Mouse (Mus musculus): ENCODE results near the gene Gm49383.

DNA sequence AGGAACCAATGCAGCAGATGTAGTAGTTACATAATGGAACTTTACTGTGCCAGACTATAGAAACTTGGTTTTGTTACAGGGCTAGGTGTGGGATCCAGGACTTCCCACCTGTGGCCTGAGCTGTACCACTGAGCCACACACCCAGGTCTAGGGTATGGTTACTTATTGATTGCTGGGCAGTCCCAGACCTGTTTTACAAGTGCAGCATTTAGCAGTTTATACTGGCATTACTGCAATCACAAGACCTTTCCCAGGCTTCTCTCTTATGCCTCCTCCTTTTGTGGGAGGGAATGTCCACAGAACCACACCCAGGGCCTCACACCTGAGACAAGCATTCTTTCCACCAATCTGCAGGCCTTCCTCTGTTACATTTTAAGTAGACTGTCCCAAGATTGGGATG is 2.1 kb upstream of the Gm49383 start:
- no peak for TF ChIP-seq E2F4 (IDR thresholded peaks at IDR 0.05; ENCODE audit: insufficient read depth)
- TF ChIP-seq POLR2A (IDR thresholded peaks at IDR 0.05; ENCODE audit: insufficient read length, low read depth) = no peak
- no peak for TF ChIP-seq REST (IDR thresholded peaks at IDR 0.05; ENCODE audit: insufficient read depth, insufficient read length)
- no peak for TF ChIP-seq MAX (IDR thresholded peaks at IDR 0.05; ENCODE audit: low read depth)
- TF ChIP-seq MYOD1 (IDR thresholded peaks at IDR 0.05; ENCODE audit: control insufficient read depth in 1 of 3, insufficient read length in 2 of 3, low read depth in 2 of 3) = no peak
- TF ChIP-seq POLR2AphosphoS2 (IDR thresholded peaks at IDR 0.05; ENCODE audit: insufficient read length, low read depth) = no peak
- TF ChIP-seq TCF12 (IDR thresholded peaks at IDR 0.05; ENCODE audit: insufficient read depth, poor library complexity, severe bottlenecking) = no peak
- TF ChIP-seq USF1 (IDR thresholded peaks at IDR 0.05; ENCODE audit: low read depth) = no peak
- no peak for TF ChIP-seq CEBPB (IDR thresholded peaks at IDR 0.05; ENCODE audit: insufficient read depth, poor library complexity, severe bottlenecking)
- no peak for TF ChIP-seq MYOG (IDR thresholded peaks at IDR 0.05; ENCODE audit: control insufficient read depth in 1 of 3, insufficient read depth in 1 of 3, insufficient read length in 2 of 3, low read depth in 2 of 3)
